Mouse (Mus musculus) stomach, embryonic 14.5 days (tissue): Measurements from ENCODE around the gene Stx6. TPM values are rescaled to one million over a fixed set of nuclear protein-coding genes. Genes with fewer than 3 reads are reported as not detected.

Source experiments
- ATAC-seq: fragments of 200-750 bp; cut with Nextera tagmentation; 2 replicates; pipeline ENCODE4 v1.8.0; 2017; ENCODE audit warnings: low read depth, moderate TSS enrichment; ENCODE audit not compliant: insufficient number of reproducible peaks, insufficient read depth, low FRiP score
- H3K27ac ChIP-seq: fragments of 300-500 bp; sonication (generic); 2 replicates; pipeline ENCODE4 v1.5.1; 2014; ENCODE audit warnings: mild to moderate bottlenecking, low read length, moderate library complexity, mixed read lengths
- H3K27me3 ChIP-seq: fragments of 300-500 bp; sonication (generic); 2 replicates; pipeline ENCODE4 v1.6.1; 2014; ENCODE audit warnings: low read length, control low read depth, mixed read lengths; ENCODE audit not compliant: control insufficient read depth, insufficient read depth
- H3K36me3 ChIP-seq: fragments of 300-500 bp; sonication (generic); 2 replicates; pipeline ENCODE4 v1.6.1; 2014; ENCODE audit warnings: mild to moderate bottlenecking, control low read depth, low read length, moderate library complexity, mixed read lengths; ENCODE audit not compliant: control insufficient read depth, insufficient read depth
- H3K4me1 ChIP-seq: fragments of 300-500 bp; sonication (generic); 2 replicates; pipeline ENCODE4 v1.6.1; 2014; ENCODE audit warnings: low read length, control low read depth, mixed read lengths; ENCODE audit not compliant: control insufficient read depth, insufficient read depth
- H3K4me2 ChIP-seq: fragments of 300-500 bp; sonication (generic); replicated peaks from 2 replicates; pipeline ENCODE4 v1.6.1; 2014; ENCODE audit warnings: low read depth, low read length, control low read depth
- H3K4me3 ChIP-seq: fragments of 300-500 bp; sonication (generic); 2 replicates; pipeline ENCODE4 v1.5.1; 2014; ENCODE audit warnings: low read depth, low read length, control low read depth
- H3K9ac ChIP-seq: fragments of 300-500 bp; sonication (generic); replicated peaks from 2 replicates; pipeline ENCODE4 v1.6.1; 2014; ENCODE audit warnings: low read depth, mild to moderate bottlenecking, control low read depth, low read length, moderate library complexity, mixed read lengths
- H3K9me3 ChIP-seq: fragments of 300-500 bp; sonication (generic); 2 replicates; pipeline ENCODE4 v1.6.1; 2016; ENCODE audit warnings: low read depth, low read length, control low read depth; ENCODE audit not compliant: control insufficient read depth
- WGBS: fragments of 180-500 bp; shearing (Covaris S2); extraction: QIAGEN DNeasy Blood & Tissue Kit; methylation state at CpG from one replicate; pipeline ENCODE4 v1.1.7; 2014; 5-methylcytosine and 5-hydroxymethylcytosine counted together
- polyA plus RNA-seq: library from polyadenylated mRNA; unstranded; fragments of >200 nt; fragmentation: Nextera tagmentation; extraction: Ambion mirVana; gene quantifications from 2 replicates; pipeline ENCODE4 v1.2.1, GENCODE M21; 2014

Gene Stx6
- polyA plus RNA-seq, 1 experiment from 2014 or later: 80.1 TPM

- Histone ChIP-seq H3K27ac (no peak overlapping the region), H3K27me3 (no peaks in the 10 kb centered on the region), H3K9me3 (no peaks in the 10 kb centered on the region), H3K4me3 (no peak overlapping the region), H3K36me3 (no peaks in the 10 kb centered on the region), H3K9ac (no peak overlapping the region), H3K4me1 (no peaks in the 10 kb centered on the region), H3K4me2 (no peak overlapping the region)
- WGBS: 78% methylated on average over 21 of the region's 21 CpGs
- no peak for ATAC-seq
Observed at GRCm38 (mm10) chr1:155121977-155122939, 36.3 kb upstream of the Stx6 start.

GRCm38 (mm10) chr1:155124397-155124796, 34.1 kb upstream of the Stx6 start:
- no peaks in the 10 kb centered on the region for H3K4me1 ChIP-seq
- no peaks in the 10 kb centered on the region for H3K27me3 ChIP-seq
- 92% methylated on average over 5 of the region's 5 CpGs for WGBS
- H3K9ac ChIP-seq: no peak overlapping the region
- H3K4me2 ChIP-seq: no peak overlapping the region
- H3K4me3 ChIP-seq: no peak overlapping the region
- H3K27ac ChIP-seq: no peak overlapping the region
- no peak for ATAC-seq
- H3K36me3 ChIP-seq: no peaks in the 10 kb centered on the region
- no peaks in the 10 kb centered on the region for H3K9me3 ChIP-seq

GRCm38 (mm10) chr1:155126716-155127115, 31.8 kb upstream of the Stx6 start:
- H3K4me1 ChIP-seq: no peaks in the 10 kb centered on the region
- ATAC-seq: no peak
- no peaks in the 10 kb centered on the region for H3K9me3 ChIP-seq
- H3K36me3 ChIP-seq: no peaks in the 10 kb centered on the region
- no peaks in the 10 kb centered on the region for H3K27me3 ChIP-seq
- no peak overlapping the region for H3K4me3 ChIP-seq
- WGBS: 76% methylated on average over 5 of the region's 5 CpGs
- no peak overlapping the region for H3K9ac ChIP-seq
- no peak overlapping the region for H3K4me2 ChIP-seq
- H3K27ac ChIP-seq: no peak overlapping the region

- Histone ChIP-seq H3K9me3 (no peaks in the 10 kb centered on the region), H3K36me3 (no peaks in the 10 kb centered on the region), H3K4me2 (no peak overlapping the region), H3K27ac (no peak overlapping the region), H3K4me3 (no peak overlapping the region), H3K9ac (no peak overlapping the region), H3K4me1 (no peaks in the 10 kb centered on the region), H3K27me3 (no peaks in the 10 kb centered on the region)
- WGBS: 76% methylated on average over 5 of the region's 5 CpGs
- ATAC-seq: no peak
Observed at GRCm38 (mm10) chr1:155127429-155127934, 31.0 kb upstream of the Stx6 start.

- Histone ChIP-seq H3K27me3 (no peaks in the 10 kb centered on the region), H3K36me3 (no peaks in the 10 kb centered on the region), H3K27ac (no peak overlapping the region), H3K4me2 (no peak overlapping the region), H3K9ac (no peak overlapping the region), H3K9me3 (no peaks in the 10 kb centered on the region), H3K4me1 (no peaks in the 10 kb centered on the region), H3K4me3 (no peak overlapping the region)
- WGBS: 39% methylated on average over 8 of the region's 8 CpGs
- ATAC-seq: 0 out of 2 replicates have a peak, but pooled peaks have one; percentile 18
Observed at GRCm38 (mm10) chr1:155134866-155135265, 23.6 kb upstream of the Stx6 start.

- Histone ChIP-seq H3K9ac (no peak overlapping the region), H3K36me3 (no peaks in the 10 kb centered on the region), H3K27ac (no peak overlapping the region), H3K4me1 (no peaks in the 10 kb centered on the region), H3K4me2 (no peak overlapping the region), H3K27me3 (no peaks in the 10 kb centered on the region), H3K4me3 (no peak overlapping the region), H3K9me3 (no peaks in the 10 kb centered on the region)
- peak; percentile 23; the same call in 1 of the 2 replicates for ATAC-seq
- 79% methylated on average over 7 of the region's 7 CpGs for WGBS
Observed at GRCm38 (mm10) chr1:155138795-155139194, 19.7 kb upstream of the Stx6 start.

GRCm38 (mm10) chr1:155140076-155140475, 18.4 kb upstream of the Stx6 start:
- Histone ChIP-seq H3K4me3 (no peak overlapping the region), H3K36me3 (no peaks in the 10 kb centered on the region), H3K4me1 (no peaks in the 10 kb centered on the region), H3K4me2 (no peak overlapping the region), H3K27ac (no peak overlapping the region), H3K9me3 (no peaks in the 10 kb centered on the region), H3K9ac (no peak overlapping the region), H3K27me3 (no peaks in the 10 kb centered on the region)
- no peak for ATAC-seq
- 70% methylated on average over 2 of the region's 2 CpGs for WGBS

- no peak for ATAC-seq
- H3K9ac ChIP-seq: no peak overlapping the region
- WGBS: 22% methylated on average over 6 of the region's 6 CpGs
- no peaks in the 10 kb centered on the region for H3K4me1 ChIP-seq
- H3K4me3 ChIP-seq: peak overlapping the region; percentile 33; the same call in 1 of the 2 replicates
- H3K27me3 ChIP-seq: no peaks in the 10 kb centered on the region
- peak overlapping the region; percentile 0; the same call in 1 of the 2 replicates for H3K27ac ChIP-seq
- no peaks in the 10 kb centered on the region for H3K36me3 ChIP-seq
- H3K9me3 ChIP-seq: no peaks in the 10 kb centered on the region
- H3K4me2 ChIP-seq: peak overlapping the region; percentile 49
Observed at GRCm38 (mm10) chr1:155145620-155146019, 12.9 kb upstream of the Stx6 start.
